Mouse (Mus musculus): ENCODE measurements around the gene Purb.

DNA sequence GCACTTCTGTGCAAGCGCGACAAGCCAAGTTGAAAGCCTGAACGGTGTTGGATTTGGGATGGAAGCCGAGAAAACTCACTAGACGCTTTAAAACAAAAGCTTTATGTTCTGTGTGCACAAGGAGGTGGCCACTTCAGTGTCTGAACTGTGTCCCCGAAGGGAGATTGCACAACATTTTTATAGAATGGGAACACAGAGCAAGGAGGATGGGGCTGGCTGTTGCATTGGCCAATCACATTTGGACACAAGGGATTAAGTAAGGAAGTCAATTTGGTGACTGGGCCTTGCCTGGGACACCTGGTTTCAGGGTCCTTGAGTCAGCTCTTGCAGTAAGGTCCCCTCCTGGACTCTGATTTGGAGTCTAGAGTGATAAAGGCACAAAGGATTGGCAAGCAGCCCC, 29.0 kb upstream of the Purb start:
- TF ChIP-seq POLR2A (IDR thresholded peaks at IDR 0.05; ENCODE audit: insufficient read length, low read depth) (no peak), POLR2AphosphoS2 (IDR thresholded peaks at IDR 0.05; ENCODE audit: insufficient read length, low read depth) (no peak), E2F4 (IDR thresholded peaks at IDR 0.05; ENCODE audit: insufficient read depth) (no peak), USF1 (IDR thresholded peaks at IDR 0.05; ENCODE audit: low read depth) (no peak)

Data from myocyte (in vitro differentiated cells).